22 mouse cellular contexts compared by ENCODE assay signal in the genomic region with DNA sequence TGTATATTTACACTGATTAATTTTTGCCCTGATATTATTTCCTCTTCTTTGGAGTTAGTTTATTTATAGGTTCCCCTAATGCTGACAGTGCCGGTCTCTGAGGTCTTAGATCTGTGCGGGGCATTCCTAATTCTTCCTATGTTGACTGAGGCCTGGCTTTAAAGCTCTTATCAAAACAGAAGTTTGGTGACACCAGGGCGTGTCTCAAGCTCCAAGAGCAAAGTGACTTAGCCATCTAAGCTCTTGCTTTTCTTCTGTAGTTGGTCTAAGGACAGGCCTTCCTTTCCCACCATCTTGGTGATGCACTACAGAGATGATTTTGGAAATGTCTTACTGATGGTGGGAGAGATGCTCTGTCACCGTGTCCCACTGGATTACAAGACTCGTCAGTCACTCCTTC.
"Had no signal": no experiment of that assay in that cellular context is flagged by ENCODE, and none has a peak within 500 bp of the region (broad histone marks: within the 10 kb centered on the region; RNA-seq: fewer than 3 reads in every experiment).

No protein-coding gene starts in this region.

- H3K4me3 ChIP-seq: lung, embryonic 15.5 days; megakaryocyte, embryonic 14.5 days; midbrain, embryonic 13.5 days; midbrain, embryonic 15.5 days; myocyte; neural tube, embryonic 13.5 days; neural tube, embryonic 15.5 days had no signal

- H3K36me3 ChIP-seq: lung, embryonic 15.5 days; midbrain, embryonic 13.5 days; midbrain, embryonic 15.5 days; neural tube, embryonic 13.5 days; neural tube, embryonic 15.5 days had no signal

- H3K9me3 ChIP-seq: lung, embryonic 15.5 days; midbrain, embryonic 13.5 days; midbrain, embryonic 15.5 days; neural tube, embryonic 13.5 days; neural tube, embryonic 15.5 days had no signal

- ATAC-seq: liver, postnatal 0 days; lung, postnatal 0 days; midbrain, embryonic 13.5 days; midbrain, embryonic 15.5 days had no signal

- H3K4me1 ChIP-seq: midbrain, embryonic 13.5 days; midbrain, embryonic 15.5 days; neural tube, embryonic 13.5 days; neural tube, embryonic 15.5 days had no signal

- H3K27me3 ChIP-seq: lung, embryonic 15.5 days; midbrain, embryonic 13.5 days; midbrain, embryonic 15.5 days; neural tube, embryonic 13.5 days; neural tube, embryonic 15.5 days had no signal

- H3K4me2 ChIP-seq: lung, embryonic 15.5 days; midbrain, embryonic 11.5 days; midbrain, embryonic 13.5 days; midbrain, embryonic 15.5 days; neural tube, embryonic 13.5 days; neural tube, embryonic 15.5 days had no signal

- DNase-seq: liver, postnatal 0 days; lung, adult 2 months; lung, postnatal 14 days; lung, postnatal 36 days; retina, postnatal 1 day; right cerebral cortex, adult 18-20 months; right cerebral cortex, postnatal 25 days; right cerebral cortex, postnatal 4 days; spleen, adult 18-20 months; thymus, adult 2 months; thymus, postnatal 25 days; thymus, postnatal 4 days had no signal

- H3K27ac ChIP-seq: lung, embryonic 15.5 days; macrophage; midbrain, embryonic 13.5 days; midbrain, embryonic 15.5 days; neural tube, embryonic 13.5 days; neural tube, embryonic 15.5 days had no signal

- H3K9ac ChIP-seq: liver, postnatal 0 days; lung, embryonic 15.5 days; midbrain, embryonic 13.5 days; midbrain, embryonic 15.5 days; neural tube, embryonic 13.5 days; neural tube, embryonic 15.5 days had no signal
